Mouse (Mus musculus): ENCODE measurements at regions not wholly inside any gene's neighbourhood (a gene's known extent, or its start where the extent isn't known, plus 50 kb on each side); places are given as distances from the start of the nearest gene placed in this dataset.

DNA sequence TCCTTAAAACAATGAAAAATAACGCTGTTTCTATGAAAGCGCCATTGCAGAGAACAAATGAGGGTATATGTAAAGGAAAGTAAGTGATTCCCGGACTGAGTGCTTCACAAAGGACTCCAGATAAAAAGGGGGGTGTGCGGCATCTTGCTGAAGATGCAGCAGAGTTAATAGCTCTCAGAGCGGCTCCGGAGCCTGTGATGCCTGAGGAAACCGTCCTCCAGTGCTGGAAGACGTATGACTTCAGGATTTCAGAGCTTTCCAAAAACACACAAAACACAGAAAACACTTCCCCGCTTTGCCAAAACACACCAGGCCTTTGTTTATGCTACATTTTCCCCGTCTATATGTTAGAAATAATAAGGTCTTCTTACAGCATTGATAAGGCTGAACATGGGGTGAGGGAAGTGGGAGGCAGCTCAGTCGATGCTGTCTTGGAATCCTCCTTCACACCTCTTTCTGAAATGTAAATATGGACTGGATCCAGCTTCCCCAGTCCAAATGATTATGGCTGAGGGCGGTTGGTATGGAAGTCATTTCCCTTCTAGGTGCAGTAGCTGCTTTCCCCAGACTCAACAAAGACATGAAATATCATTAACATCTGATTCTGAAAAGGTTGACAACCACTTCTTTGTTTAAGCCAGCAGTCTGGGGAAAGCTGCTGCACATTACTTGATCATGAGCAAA, 2382.5 kb upstream of the Gm7489 start:
- ATAC-seq (replicated peaks; ENCODE audit: insufficient number of reproducible peaks, low FRiP score, low TSS enrichment, poor library complexity, severe bottlenecking): no peak

DNA sequence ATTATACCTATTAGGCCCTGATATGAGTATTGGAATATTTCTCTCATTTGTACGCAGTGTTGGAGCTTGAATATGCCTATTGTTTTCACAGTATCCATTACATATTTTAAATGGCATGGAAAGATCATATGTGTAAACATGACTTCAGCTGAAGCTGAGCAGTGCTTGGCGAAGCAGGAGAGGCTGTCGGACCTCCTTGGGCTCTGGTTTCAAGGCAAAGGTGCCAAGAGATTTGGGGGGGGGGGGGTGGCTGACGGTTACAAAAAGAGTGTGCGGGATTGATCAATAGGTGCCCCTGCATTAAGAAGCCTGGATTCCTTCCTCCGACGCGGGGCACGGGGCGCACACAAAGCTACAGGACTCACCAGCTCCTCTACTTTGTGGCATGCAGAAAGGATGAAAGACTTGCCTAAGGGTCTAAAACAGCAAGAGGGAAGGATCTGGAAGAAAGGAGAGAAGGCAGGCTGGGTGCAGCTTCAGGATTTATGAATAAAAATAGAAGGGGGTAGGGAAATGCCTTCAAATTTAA, 2381.9 kb upstream of the Gm7489 start:
- no peak for ATAC-seq (replicated peaks; ENCODE audit: insufficient number of reproducible peaks, low FRiP score, low TSS enrichment, poor library complexity, severe bottlenecking)

DNA sequence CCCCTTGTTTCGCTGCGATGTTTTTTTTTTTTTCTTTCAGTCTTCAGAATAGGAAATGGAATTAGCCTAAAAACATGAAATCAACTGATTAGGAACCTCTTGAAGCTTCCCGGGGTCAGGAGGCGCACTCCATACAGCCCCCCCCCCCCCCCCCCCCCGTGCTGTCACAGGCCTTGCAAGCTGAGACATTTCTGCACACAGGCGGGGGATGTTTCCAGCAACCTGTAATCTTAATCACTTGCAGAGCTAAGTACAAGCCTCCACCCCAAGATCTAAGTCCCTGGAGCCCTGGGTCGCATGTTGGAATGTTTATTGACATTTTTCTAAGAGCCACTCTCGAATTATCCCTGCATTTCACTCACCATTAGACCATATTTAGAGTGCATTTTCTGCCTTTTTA, 2381.4 kb upstream of the Gm7489 start:
- no peak for ATAC-seq (replicated peaks; ENCODE audit: insufficient number of reproducible peaks, low FRiP score, low TSS enrichment, poor library complexity, severe bottlenecking)

DNA sequence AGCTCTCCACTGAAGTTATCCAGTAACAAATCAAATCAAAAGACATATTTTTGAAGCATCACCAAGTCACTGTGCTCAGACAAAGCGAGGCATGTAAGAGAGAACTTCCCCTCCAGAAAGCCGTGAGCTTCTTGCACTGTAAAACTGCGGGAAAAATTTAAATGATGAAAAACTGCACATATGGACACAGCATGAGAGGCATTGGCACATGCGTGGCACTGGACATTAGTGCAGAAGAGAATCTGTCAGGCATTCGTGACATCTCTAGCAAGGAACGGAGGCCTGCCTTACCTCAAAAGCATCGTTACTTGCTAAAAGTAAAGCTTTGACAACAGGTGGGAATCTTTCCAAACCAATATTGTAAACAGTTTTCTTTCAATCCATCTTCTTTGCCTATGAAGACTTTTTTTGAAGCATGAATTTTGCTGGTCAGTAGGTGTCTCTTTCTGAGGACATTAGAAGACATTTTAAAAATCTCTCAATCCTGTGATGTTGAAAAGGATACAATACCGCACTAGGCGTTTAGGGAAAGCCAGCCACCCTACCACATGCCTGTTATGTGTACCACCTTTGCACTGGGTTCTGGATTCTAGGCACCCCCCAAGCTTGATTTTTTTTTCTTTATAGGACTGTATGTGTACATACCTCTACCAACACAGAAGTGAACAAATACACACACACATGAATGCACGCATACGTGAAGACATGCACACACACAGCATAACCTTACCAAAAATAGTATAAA, 2380.5 kb upstream of the Gm7489 start:
- ATAC-seq (replicated peaks; ENCODE audit: insufficient number of reproducible peaks, low FRiP score, low TSS enrichment, poor library complexity, severe bottlenecking): no peak

DNA sequence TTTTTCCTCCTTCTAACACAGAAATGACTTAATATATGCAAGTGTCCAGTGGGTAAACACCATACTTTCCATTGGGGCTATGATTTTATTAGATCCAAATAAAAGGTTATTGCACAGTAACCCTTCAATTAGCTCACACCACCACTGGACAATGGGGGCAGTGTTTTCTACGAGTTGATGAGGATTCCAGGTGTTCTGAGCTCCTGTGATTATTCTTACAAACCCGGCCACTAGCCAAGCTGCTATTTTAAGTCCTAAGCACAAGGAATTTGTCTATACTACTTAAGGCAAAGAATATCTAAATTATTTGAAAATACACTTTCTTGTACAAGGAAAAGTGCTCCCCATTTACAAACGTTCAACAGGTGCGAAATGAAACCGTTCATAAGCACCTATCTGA, 2379.9 kb upstream of the Gm7489 start:
- ATAC-seq (replicated peaks; ENCODE audit: insufficient number of reproducible peaks, low FRiP score, low TSS enrichment, poor library complexity, severe bottlenecking): no peak

DNA sequence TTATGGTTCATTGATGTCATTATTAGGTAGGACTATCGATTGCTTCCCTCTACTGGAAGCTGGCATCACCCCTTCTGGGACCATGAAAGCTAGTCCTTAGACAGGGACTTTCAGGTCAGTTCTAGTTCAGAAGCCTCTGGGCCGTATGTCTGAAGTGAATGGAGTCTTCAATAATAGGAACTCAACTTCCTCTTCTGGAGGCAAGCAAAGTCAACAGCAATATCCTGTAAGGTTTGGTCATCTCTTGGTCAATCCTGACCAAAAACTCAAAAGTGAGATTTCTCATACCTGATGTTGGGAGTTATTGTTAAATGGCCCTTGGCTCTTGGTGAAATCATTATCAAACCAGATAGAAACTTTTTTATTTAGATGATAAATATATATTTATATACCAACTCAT, 2377.6 kb upstream of the Gm7489 start:
- no peak for ATAC-seq (replicated peaks; ENCODE audit: insufficient number of reproducible peaks, low FRiP score, low TSS enrichment, poor library complexity, severe bottlenecking)

DNA sequence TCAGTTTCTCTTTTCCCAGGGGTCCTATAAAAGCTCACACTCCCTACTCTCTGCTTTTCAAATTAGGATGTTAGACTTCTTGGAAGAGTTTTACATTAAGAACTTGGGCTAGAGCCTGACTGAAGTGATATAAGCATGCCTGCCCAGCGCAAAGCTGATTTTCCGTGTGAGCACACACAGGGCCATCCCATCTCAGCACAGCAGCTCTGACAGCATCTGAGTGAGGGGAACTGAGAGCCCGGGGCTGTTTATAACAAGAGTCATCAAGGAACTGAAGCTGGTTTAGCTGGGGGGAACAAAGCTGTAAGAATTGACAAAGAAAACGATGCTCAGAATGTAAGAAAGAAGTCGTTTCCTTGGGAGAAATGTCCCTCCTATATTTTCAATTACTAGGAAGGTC, 2373.4 kb upstream of the Gm7489 start:
- ATAC-seq (replicated peaks; ENCODE audit: insufficient number of reproducible peaks, low FRiP score, low TSS enrichment, poor library complexity, severe bottlenecking): no peak

DNA sequence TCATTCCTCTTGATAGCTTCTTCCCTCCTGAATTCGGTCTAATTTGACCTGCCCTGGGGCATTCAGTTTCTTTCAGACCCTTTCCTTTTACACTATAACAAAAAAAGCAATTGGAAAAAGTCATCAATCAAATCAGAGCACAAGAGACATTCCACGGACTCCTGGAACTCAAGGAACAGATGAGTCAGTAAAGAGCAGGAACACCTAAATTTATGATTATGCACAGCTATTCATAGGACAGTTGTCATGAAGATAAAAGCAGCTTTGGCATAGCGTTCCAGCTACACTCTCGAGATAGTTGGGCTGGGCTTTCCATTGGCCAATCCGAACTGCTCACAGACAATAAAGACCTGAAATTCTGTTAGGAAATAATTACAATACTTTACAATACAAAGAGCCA, 2348.4 kb upstream of the Gm7489 start:
- no peak for ATAC-seq (replicated peaks; ENCODE audit: insufficient number of reproducible peaks, low FRiP score, low TSS enrichment, poor library complexity, severe bottlenecking)

DNA sequence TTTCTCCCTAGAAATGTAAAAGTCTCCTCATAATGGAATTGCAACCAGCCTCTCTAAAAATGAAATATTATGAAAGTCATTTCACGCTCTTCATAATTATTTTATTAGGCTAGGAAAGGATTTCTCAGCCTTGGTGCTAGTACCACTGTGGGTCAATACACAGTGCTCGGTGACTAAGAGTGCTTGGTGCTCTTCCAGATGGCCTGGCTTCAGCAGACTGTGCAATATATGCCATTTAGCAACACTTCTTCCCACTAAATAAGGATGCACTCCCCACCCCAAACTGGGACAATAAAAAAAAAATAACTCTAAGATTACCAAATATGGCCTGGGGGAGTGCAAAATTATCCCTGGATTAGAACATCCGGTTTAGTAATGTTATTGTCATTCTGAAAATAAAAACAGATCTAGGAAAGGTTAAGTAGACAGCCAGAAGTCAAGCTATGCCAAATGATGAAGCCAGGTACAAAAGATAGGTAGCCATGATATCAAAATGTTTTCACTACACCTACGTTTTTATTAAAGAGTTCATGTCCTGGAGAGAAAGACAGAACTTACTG, 2333.4 kb upstream of the Gm7489 start:
- ATAC-seq (replicated peaks; ENCODE audit: insufficient number of reproducible peaks, low FRiP score, low TSS enrichment, poor library complexity, severe bottlenecking): no peak

DNA sequence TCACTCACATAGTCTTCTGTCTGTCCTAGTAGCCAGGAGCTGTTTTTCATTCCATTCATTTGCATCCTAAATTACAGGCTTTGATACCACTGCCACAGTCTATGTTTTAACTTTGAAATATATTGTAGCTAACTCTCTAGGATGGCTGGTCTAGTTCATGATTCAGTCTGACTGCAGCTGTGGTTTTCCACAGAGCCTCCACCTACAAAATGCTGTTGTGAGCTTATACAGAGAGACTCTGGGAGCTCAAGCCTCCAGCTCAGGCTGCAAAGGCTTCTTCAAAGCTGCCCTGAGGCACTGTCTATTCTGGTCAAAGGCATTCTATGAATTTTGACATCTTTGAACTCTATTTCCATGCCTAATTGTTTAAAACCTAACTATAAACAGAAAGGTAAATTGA, 2326.5 kb upstream of the Gm7489 start:
- ATAC-seq (replicated peaks; ENCODE audit: insufficient number of reproducible peaks, low FRiP score, low TSS enrichment, poor library complexity, severe bottlenecking): no peak

DNA sequence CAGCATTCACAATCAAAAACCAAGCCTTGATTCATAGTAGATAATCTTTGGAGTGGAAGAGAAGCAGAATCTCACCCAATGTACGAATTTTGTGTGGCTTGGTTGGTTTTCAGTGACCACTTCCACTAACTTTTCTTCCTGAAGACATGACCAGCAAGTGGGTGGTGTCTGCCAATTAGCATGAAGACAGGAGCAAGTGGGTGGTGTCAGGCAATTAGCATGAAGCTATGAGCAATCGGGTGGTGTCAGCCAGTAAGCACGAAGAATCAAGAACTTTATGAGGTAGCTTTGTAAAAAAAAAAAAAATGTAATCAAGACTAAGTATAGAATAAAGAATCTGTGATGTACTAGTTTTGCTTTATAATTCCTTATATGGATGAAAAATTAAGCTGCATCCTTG, 2319.2 kb upstream of the Gm7489 start:
- ATAC-seq (replicated peaks; ENCODE audit: insufficient number of reproducible peaks, low FRiP score, low TSS enrichment, poor library complexity, severe bottlenecking): no peak

DNA sequence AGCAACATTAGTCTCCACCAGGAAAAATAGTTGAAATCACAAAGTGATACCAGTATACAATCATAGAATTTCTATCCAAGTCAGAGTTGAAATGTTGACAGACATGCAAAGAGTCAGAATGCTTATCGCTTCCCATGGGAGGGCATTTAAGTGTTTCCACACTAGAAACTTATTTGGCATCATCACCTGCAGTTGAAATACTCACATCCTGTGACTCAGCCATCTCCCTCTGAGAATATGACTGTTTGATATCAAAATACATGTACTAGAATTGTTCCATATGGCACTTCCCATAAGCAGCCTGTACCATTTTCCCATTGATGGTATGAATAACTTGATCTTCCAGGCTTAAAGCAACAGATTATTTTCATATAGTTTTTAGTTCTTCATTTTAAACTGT, 2314.1 kb upstream of the Gm7489 start:
- no peak for ATAC-seq (replicated peaks; ENCODE audit: insufficient number of reproducible peaks, low FRiP score, low TSS enrichment, poor library complexity, severe bottlenecking)

DNA sequence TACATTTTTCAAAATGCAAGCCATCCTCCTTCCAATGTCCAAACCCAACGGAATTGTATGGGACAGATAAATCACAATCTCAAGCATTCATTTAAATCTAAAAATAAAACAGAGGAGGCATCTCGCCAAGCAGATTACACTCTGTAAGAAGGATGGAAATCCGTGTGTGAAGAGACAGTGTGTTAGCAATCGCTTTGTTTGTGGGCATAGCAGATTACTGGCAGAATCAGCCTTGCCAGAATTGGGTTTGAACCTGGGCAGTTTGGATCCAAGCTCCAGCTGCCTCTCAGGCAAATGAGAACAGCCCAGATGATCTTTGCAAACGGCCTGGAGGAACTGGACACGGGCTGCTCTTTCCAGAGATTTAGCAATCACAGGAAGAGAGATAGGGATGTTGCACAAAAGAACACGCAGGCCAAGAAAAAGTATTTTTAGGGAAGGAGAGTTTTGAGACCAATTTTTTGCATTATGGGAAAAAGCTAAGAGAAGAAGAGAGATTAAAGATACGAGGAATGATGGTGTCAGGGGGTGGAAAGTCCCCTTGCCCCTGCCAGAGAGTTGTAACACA, 2310.1 kb upstream of the Gm7489 start:
- no peak for ATAC-seq (replicated peaks; ENCODE audit: insufficient number of reproducible peaks, low FRiP score, low TSS enrichment, poor library complexity, severe bottlenecking)

DNA sequence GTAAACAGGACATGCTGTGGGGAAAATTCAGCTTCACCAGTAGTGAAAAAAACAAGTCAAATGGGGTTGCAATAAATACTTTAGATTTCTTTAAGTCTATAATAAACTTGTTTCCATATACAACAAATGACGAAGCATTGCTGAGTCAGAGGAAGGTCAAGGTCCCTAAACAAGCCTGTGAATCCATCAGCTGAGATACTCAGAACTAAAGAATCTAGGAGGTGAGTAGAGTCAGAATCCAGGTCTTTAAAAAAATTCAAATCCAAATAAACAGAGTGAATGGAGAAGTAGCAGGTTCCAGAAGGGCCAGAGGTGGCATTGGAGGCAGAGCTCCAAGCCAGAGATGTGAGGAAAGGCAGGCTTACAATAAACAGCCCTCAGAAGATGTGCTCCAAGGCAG, 2301.1 kb upstream of the Gm7489 start:
- ATAC-seq (replicated peaks; ENCODE audit: insufficient number of reproducible peaks, low FRiP score, low TSS enrichment, poor library complexity, severe bottlenecking): no peak

DNA sequence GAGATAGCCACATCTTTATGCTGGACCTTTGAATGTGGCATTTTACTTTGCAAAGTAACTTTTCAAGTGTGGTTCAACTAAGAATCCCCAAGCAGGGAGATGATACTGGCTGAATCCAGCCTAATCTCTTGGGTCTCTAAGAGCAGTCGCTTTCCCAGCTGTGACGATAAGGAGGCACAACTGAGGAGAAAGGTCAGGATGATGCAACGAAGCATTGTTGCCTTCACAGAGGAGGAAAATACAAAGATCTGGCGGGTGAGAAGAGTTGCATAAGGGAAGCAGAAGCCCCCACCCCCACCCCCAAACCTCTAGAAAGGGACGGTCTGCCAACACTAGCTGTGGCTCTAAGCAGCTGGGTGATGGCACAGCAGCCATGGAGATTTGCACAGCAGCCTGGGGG, 2298.6 kb upstream of the Gm7489 start:
- no peak for ATAC-seq (replicated peaks; ENCODE audit: insufficient number of reproducible peaks, low FRiP score, low TSS enrichment, poor library complexity, severe bottlenecking)

DNA sequence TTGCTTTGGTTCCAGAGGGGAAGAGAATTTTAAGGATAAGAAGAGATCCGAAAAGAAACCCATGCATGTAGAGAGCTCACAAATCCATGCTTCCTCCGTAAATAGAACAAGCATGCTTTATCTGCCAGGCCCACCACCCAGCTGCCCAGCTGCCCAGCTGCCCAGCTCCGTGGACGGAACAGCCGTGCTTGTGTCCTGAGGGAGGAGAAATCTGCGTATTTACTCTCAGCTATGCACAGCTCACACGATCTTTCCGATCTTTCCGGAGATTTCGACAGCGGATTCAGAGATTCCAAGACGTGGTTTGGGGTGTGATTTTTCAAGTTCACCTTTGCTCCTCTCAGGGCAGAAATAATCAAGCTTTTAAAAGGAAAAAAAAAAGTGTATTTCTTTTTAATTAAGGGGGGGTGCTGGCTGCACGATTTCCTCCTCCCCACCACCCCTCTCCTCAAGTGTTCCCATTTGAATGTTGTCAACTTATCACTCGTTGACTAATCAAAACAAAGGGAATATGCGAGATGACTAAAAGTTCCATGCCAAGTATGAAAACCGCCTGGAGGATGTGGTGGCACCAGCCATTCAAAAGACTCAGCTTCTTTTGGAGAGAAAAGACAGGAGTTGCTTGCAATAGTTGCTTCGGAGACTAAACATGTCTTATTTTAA, 2293.2 kb upstream of the Gm7489 start:
- ATAC-seq (replicated peaks; ENCODE audit: insufficient number of reproducible peaks, low FRiP score, low TSS enrichment, poor library complexity, severe bottlenecking): no peak

DNA sequence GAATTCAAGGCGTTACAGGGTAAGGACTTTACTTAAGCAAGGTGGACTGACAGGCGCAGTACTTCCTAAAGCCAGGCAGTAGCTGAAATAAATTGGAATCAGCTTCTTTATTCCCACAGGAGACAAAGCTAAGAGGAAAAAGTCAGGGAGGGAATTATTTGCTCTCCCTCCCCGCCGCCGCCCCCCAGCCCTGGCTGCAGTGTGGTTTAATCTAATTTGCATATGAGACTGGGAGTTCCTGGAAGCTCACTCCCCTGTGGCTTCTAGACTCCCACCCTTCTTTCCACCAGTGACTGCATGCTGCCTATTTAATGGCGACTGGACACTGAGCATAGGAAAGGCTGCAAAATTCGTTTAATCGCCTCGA, 2292.7 kb upstream of the Gm7489 start:
- ATAC-seq (replicated peaks; ENCODE audit: insufficient number of reproducible peaks, low FRiP score, low TSS enrichment, poor library complexity, severe bottlenecking): no peak

DNA sequence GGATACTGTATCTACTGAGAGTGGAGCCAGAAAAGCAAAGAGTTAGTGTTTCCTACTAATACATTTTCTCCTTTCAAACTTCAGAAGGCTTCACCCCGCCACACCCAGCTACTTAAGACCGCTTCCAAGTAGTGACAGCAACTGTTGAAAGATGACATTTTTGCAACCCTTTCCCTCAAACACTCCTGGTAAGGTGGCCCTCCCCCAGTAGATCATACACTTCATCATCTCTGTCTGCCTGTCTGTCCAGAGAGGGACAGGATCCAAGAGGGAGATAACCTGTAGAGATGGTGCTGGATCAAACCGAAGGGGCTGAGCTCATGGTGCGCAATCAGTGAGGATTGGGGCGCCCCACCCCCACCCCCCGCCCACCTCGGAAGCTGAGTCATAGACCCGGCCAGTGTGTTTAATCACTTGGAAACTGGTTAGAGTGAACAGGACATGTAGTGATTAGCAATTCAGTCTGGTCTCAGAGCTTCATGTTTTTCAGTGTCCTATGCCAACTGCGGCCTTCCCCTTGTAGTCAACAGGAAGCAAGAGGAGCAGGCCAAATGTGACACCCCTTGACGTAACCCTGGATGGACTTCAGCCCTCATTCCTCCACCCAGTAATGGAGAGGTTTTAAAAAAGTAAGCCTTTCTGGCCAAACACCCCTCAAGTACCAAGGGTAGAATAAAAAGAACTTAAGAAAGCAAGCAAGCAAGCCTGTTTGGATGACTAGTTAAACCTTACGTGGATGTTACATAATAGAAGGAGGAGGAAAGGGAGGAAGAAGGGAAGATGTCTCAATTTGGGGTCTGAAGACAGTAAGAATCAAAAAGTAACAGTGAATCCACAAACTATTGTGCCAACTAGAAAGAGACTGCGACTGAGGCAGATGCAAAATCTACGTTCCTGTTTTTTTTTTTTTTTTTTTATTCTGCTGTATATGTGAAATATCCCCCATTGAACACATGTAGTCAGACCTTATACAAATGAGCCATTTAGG, 2291.9 kb upstream of the Gm7489 start:
- no peak for ATAC-seq (replicated peaks; ENCODE audit: insufficient number of reproducible peaks, low FRiP score, low TSS enrichment, poor library complexity, severe bottlenecking)

All from monocyte, adult 5-6 weeks (primary cell).